Mouse (Mus musculus) heart, adult 11 months (tissue): ENCODE data around the gene Ankrd2.
A peak's percentile ranks its signal among the peaks of the same experiment; 100 is the strongest.

ENCODE experiments used
- DNase-seq: peaks from one replicate; pipeline ENCODE4 v3.0.0; 2022

Ankrd2 gene

GRCm38 (mm10) chr19:42056719-42057409, 21.1 kb downstream of the Ankrd2 start:
- no peak for DNase-seq

- no peak for DNase-seq
These were observed 22.6 kb downstream of the Ankrd2 start for GRCm38 (mm10) chr19:42058426-42058825.

- DNase-seq: no peak
These were observed 25.6 kb downstream of the Ankrd2 start for GRCm38 (mm10) chr19:42061443-42061842.

GRCm38 (mm10) chr19:42068441-42069240, 32.8 kb downstream of the Ankrd2 start:
- DNase-seq: peak; percentile 97

- no peak for DNase-seq
These were observed 33.4 kb downstream of the Ankrd2 start for GRCm38 (mm10) chr19:42069241-42069525.

- DNase-seq: no peak
These were observed 35.4 kb downstream of the Ankrd2 start for GRCm38 (mm10) chr19:42071221-42071620.

- no peak for DNase-seq
These were observed 36.2 kb downstream of the Ankrd2 start for GRCm38 (mm10) chr19:42071886-42072608.

GRCm38 (mm10) chr19:42072802-42073201, 37.0 kb downstream of the Ankrd2 start:
- no peak for DNase-seq

- DNase-seq: peak; percentile 96
These were observed 39.3 kb downstream of the Ankrd2 start for GRCm38 (mm10) chr19:42075051-42075450.

- peak; percentile 68 for DNase-seq
These were observed 40.2 kb downstream of the Ankrd2 start for GRCm38 (mm10) chr19:42075992-42076391.

GRCm38 (mm10) chr19:42078566-42078965, 42.8 kb downstream of the Ankrd2 start:
- peak; percentile 69 for DNase-seq

- DNase-seq: peak; percentile 78
These were observed 43.2 kb downstream of the Ankrd2 start for GRCm38 (mm10) chr19:42079006-42079405.

- DNase-seq: peak; percentile 84
These were observed 44.1 kb downstream of the Ankrd2 start for GRCm38 (mm10) chr19:42079950-42080349.

GRCm38 (mm10) chr19:42080469-42080868, 44.7 kb downstream of the Ankrd2 start:
- peak; percentile 64 for DNase-seq

- peak; percentile 29 for DNase-seq
These were observed 45.8 kb downstream of the Ankrd2 start for GRCm38 (mm10) chr19:42081613-42082012.

GRCm38 (mm10) chr19:42085690-42086089, 49.9 kb downstream of the Ankrd2 start:
- DNase-seq: no peak

GRCm38 (mm10) chr19:42086166-42086565, 50.4 kb downstream of the Ankrd2 start, which contains the start of gene Morn4:
TSS of gene Morn4 (minus strand) at chr19:42086357.
- peak; percentile 98 for DNase-seq

GRCm38 (mm10) chr19:42089103-42089747, 53.4 kb downstream of the Ankrd2 start:
- peak; percentile 98 for DNase-seq

- DNase-seq: peak; percentile 100
These were observed 54.2 kb downstream of the Ankrd2 start, which contains the start of gene Pi4k2a for GRCm38 (mm10) chr19:42089748-42090595. TSS of gene Pi4k2a (plus strand) at chr19:42090470.

- no peak for DNase-seq
These were observed 54.9 kb downstream of the Ankrd2 start for GRCm38 (mm10) chr19:42090637-42091141.
